Mouse (Mus musculus) forebrain, embryonic 16.5 days (tissue): Measurements from ENCODE around the gene Gmnn. TPM values are rescaled to one million over a fixed set of nuclear protein-coding genes. Genes with fewer than 3 reads are reported as not detected.

Experiments used
- ATAC-seq: fragments of 200-750 bp; cut with Nextera tagmentation; 2 replicates; pipeline ENCODE4 v1.8.0; 2017; ENCODE audit warnings: mild to moderate bottlenecking, moderate library complexity
- H3K27ac ChIP-seq: fragments of 300-500 bp; sonication (generic); 2 replicates; pipeline ENCODE4 v1.5.1; 2014; ENCODE audit warnings: low read length, control low read depth
- H3K27me3 ChIP-seq: fragments of 300-500 bp; sonication (generic); replicated peaks from 2 replicates; pipeline ENCODE4 v1.6.1; 2014; ENCODE audit warnings: low read length; ENCODE audit not compliant: control insufficient read depth, insufficient read depth
- H3K36me3 ChIP-seq: fragments of 300-500 bp; sonication (generic); 2 replicates; pipeline ENCODE4 v1.6.1; 2014; ENCODE audit not compliant: control insufficient read depth, insufficient read depth
- H3K4me1 ChIP-seq: fragments of 300-500 bp; sonication (generic); replicated peaks from 2 replicates; pipeline ENCODE4 v1.6.1; 2014; ENCODE audit warnings: low read length; ENCODE audit not compliant: control insufficient read depth, insufficient read depth
- H3K4me2 ChIP-seq: fragments of 300-500 bp; sonication (generic); 2 replicates; pipeline ENCODE4 v1.6.1; 2014; ENCODE audit warnings: mild to moderate bottlenecking, low read length, control low read depth
- H3K4me3 ChIP-seq: fragments of 300-500 bp; sonication (generic); replicated peaks from 2 replicates; pipeline ENCODE4 v1.5.1; 2014; ENCODE audit warnings: mild to moderate bottlenecking, low read length, control low read depth
- H3K9ac ChIP-seq: fragments of 300-500 bp; sonication (generic); replicated peaks from 2 replicates; pipeline ENCODE4 v1.6.1; 2014; ENCODE audit warnings: low read depth, low read length, control low read depth
- H3K9me3 ChIP-seq: fragments of 300-500 bp; sonication (generic); 2 replicates; pipeline ENCODE4 v1.6.1; 2016; ENCODE audit warnings: low read length; ENCODE audit not compliant: control insufficient read depth
- WGBS: fragments of 180-500 bp; shearing (Covaris S2); extraction: QIAGEN DNeasy Blood & Tissue Kit; methylation state at CpG from one replicate; pipeline ENCODE4 v1.1.7; 2014; 5-methylcytosine and 5-hydroxymethylcytosine counted together
- polyA plus RNA-seq: library from polyadenylated mRNA; unstranded; fragments of >200 nt; fragmentation: Nextera tagmentation; extraction: Ambion mirVana; gene quantifications from 2 replicates; pipeline ENCODE4 v1.2.1, GENCODE M21; 2015

Gmnn gene
- 34.3 and 35.1 TPM in 2 replicates for polyA plus RNA-seq

DNA sequence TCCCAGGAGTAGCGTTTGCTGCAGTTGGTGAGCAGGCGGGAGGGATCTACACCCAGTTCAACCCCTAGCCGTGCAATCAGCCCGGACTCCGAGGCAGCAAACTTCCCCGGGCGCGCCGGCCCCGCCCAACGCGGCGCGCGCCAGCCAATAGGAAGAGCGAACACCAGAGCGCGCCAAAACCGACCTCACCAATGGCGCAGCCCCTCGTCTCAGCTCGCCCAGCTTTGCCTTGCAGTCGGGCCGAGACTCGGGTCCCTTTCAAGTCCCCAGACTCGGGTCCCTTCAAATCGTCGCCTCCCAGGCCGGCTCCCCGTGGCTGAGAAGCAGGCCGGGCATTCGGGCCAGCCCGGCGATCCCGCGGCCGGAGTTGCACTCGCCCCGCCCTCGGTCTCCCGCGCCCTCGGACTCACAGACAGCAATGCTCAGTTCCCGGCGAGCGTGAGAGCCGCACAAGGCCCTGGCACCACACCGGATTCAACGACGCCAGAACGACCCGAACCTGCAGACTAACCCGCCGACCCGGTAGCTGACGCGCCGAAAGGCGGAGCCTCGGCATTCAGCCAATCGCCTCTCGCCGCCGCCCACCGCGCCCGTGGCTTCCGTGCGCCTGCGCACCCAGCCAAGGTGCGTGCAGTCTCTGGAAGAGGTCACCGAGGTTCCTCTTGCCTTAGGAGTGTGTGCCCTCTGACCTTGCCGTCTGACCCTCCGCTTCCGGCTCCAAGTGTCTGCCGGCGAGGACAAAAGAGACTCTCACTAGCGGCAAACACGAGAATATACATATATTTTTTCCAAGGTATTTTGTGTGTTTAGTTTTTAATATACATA is at the start of gene Gmnn:
Gene Gmnn, minus strand, starts transcription at position 521 of the 825 bp plus-strand sequence.
- under 1% methylated on average over 78 of the region's 79 CpGs for WGBS
- ATAC-seq: peak; percentile 98
- H3K36me3 ChIP-seq: no peaks in the 10 kb centered on the region
- H3K4me3 ChIP-seq: peak within 1 kb of the TSS; percentile 85
- peak within 1 kb of the TSS; percentile 77 for H3K27ac ChIP-seq
- H3K4me1 ChIP-seq: peaks cover 8% of the 10 kb centered on the region
- peak within 1 kb of the TSS; percentile 59 for H3K4me2 ChIP-seq
- no peaks in the 10 kb centered on the region for H3K9me3 ChIP-seq
- no peaks in the 10 kb centered on the region for H3K27me3 ChIP-seq
- peak within 1 kb of the TSS; percentile 60 for H3K9ac ChIP-seq

DNA sequence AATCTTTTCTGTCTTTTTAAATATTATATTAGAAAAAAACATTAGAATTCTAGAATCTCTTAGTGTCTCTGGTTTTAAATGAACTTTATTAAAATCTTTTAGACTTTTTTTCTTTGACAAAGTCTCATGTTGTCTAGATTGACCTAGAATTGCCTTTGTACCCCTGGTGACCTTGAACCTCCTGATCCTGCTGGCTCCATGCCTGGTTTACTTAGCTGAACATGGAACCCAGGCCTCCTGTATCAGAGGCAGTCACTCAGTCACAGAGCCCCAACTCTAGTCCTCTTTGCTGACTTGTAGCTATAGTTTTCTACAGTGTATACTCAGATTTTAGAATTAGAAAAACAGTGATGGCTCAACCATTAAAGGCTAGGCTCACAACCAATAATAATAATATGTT is 44.4 kb upstream of the Gmnn start:
- no peak for ATAC-seq

GRCm38 (mm10) chr13:24803196-24803595 is 41.5 kb upstream of the Gmnn start:
- WGBS: 14% methylated on average over 2 of the region's 2 CpGs
- H3K9me3 ChIP-seq: no peaks in the 10 kb centered on the region
- peak overlapping the region; percentile 87 for H3K4me2 ChIP-seq
- peaks cover 23% of the 10 kb centered on the region for H3K4me1 ChIP-seq
- peak overlapping the region; percentile 70 for H3K4me3 ChIP-seq
- H3K27me3 ChIP-seq: no peaks in the 10 kb centered on the region
- H3K36me3 ChIP-seq: peaks cover 10% of the 10 kb centered on the region
- H3K9ac ChIP-seq: no peak overlapping the region
- no peak for ATAC-seq
- no peak overlapping the region for H3K27ac ChIP-seq

More for the DNA sequence above, 44.4 kb upstream of the Gmnn start:
- Histone ChIP-seq H3K4me2 (no peak overlapping the region), H3K9ac (no peak overlapping the region), H3K27ac (no peak overlapping the region), H3K4me1 (peaks cover 18% of the 10 kb centered on the region), H3K4me3 (no peak overlapping the region), H3K36me3 (peaks cover 24% of the 10 kb centered on the region), H3K27me3 (no peaks in the 10 kb centered on the region), H3K9me3 (no peaks in the 10 kb centered on the region)

GRCm38 (mm10) chr13:24802131-24802691 is 40.5 kb upstream of the Gmnn start:
- H3K4me2 ChIP-seq: peak overlapping the region; percentile 87
- under 1% methylated on average over 26 of the region's 26 CpGs for WGBS

GRCm38 (mm10) chr13:24801308-24801921 is 39.7 kb upstream of the Gmnn start, which contains the start of gene BC005537:
Gene BC005537 (plus strand): TSS chr13:24801657.
- H3K9me3 ChIP-seq: no peaks in the 10 kb centered on the region
- H3K4me1 ChIP-seq: peaks cover 23% of the 10 kb centered on the region
- WGBS: under 1% methylated on average over 52 of the region's 74 CpGs
- H3K36me3 ChIP-seq: 0 out of 2 replicates have a peak, but pooled peaks cover 2% of the 10 kb centered on the region
- no peaks in the 10 kb centered on the region for H3K27me3 ChIP-seq
- peak; percentile 47 for ATAC-seq
- peak within 1 kb of the TSS; percentile 83 for H3K9ac ChIP-seq
- H3K4me2 ChIP-seq: peak within 1 kb of the TSS; percentile 94
- peak within 1 kb of the TSS; percentile 70 for H3K4me3 ChIP-seq
- peak within 1 kb of the TSS; percentile 99 for H3K27ac ChIP-seq

More at GRCm38 (mm10) chr13:24802131-24802691, 40.5 kb upstream of the Gmnn start:
- Histone ChIP-seq H3K27me3 (no peaks in the 10 kb centered on the region), H3K4me1 (peaks cover 23% of the 10 kb centered on the region), H3K9ac (peak overlapping the region; percentile 83), H3K4me3 (peak overlapping the region; percentile 70), H3K9me3 (no peaks in the 10 kb centered on the region), H3K27ac (peak overlapping the region; percentile 99; the same call in 1 of the 2 replicates), H3K36me3 (peaks cover 3% of the 10 kb centered on the region)
- no peak for ATAC-seq

- Histone ChIP-seq H3K4me1 (peaks cover 23% of the 10 kb centered on the region), H3K27ac (peak overlapping the region; percentile 99), H3K9me3 (no peaks in the 10 kb centered on the region), H3K4me3 (peak overlapping the region; percentile 70), H3K4me2 (peak overlapping the region; percentile 94), H3K27me3 (no peaks in the 10 kb centered on the region), H3K36me3 (0 out of 2 replicates have a peak, but pooled peaks cover 2% of the 10 kb centered on the region), H3K9ac (peak overlapping the region; percentile 83)
- ATAC-seq: peak; percentile 96
- 1% methylated on average over 41 of the region's 42 CpGs for WGBS
Observed at GRCm38 (mm10) chr13:24800674-24801307, 39.1 kb upstream of the Gmnn start.

DNA sequence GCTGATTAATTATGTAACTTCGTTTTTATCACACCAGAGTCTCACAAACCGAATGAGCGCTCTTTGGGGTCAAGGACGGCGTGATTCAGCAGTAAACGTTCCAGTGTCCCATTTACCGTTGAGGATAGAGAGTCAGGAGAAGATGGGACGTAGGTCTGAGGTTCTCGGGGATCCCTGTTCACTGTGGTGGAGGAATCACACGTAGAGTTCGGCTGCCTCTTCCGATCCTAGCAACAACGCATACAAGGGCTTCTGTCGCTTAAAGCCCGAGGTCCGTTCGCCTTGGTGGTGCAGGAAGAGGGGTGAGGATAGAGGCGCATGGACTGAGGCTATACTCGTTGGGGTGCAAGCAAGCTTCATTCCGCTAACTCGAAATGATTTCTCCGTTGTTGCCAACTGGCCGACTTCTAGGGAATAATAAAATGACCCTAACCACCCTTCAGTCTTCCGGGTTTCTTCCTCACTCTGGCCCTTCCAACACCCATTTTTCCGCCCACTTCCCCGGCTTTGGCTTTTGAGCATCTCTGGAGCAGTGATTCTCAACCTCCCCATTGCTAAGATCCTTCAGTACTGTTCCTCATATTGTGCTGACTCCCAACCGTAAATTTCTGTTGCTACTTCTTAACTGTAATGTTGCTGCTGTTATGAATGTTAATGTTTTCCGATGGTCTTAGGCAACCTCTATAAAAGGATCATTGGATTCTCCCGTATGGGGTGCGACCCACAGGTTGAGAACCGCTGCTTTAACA is 38.4 kb upstream of the Gmnn start:
- WGBS: under 1% methylated on average over 31 of the region's 31 CpGs
- Histone ChIP-seq H3K27ac (peak overlapping the region; percentile 89), H3K27me3 (no peaks in the 10 kb centered on the region), H3K4me2 (peak overlapping the region; percentile 94), H3K4me1 (peaks cover 23% of the 10 kb centered on the region), H3K9me3 (no peaks in the 10 kb centered on the region), H3K9ac (peak overlapping the region; percentile 71), H3K4me3 (peak overlapping the region; percentile 70), H3K36me3 (no peaks in the 10 kb centered on the region)
- peak; percentile 52 for ATAC-seq

DNA sequence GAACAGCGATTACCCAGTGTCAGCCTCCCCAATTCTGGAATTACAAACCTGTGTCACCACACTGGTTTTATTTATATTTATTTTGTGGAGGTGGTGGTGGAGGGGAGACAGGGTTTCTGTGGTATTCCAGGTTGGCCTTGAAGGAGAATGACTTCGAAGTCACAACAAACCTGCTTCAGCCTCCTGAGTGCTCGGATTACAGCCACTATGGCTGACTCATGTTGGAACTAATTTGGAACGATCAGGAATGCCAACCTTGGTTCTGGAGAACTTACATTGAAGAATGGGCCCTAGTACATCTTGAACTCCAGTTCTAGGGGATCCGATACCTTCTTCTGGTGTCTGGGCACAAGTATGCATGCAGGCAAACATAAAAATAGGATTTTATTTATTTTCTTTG is 37.7 kb upstream of the Gmnn start:
- Histone ChIP-seq H3K4me2 (peak overlapping the region; percentile 94), H3K27ac (no peak overlapping the region), H3K9ac (no peak overlapping the region; the same call in 1 of the 2 replicates), H3K9me3 (no peaks in the 10 kb centered on the region), H3K36me3 (no peaks in the 10 kb centered on the region), H3K4me3 (peak overlapping the region; percentile 70; the same call in 1 of the 2 replicates), H3K4me1 (peaks cover 19% of the 10 kb centered on the region), H3K27me3 (no peaks in the 10 kb centered on the region)
- WGBS: 76% methylated on average over 5 of the region's 5 CpGs
- no peak for ATAC-seq
